ENCODE assay signal across 25 mouse cellular contexts in genomic region chr8:71302788-71303187, GRCm38 (mm10).
"Had no signal": no experiment of that assay in that cellular context is flagged by ENCODE, and none has a peak within 500 bp of the region (broad histone marks: within the 10 kb centered on the region; RNA-seq: fewer than 3 reads in every experiment).

No protein-coding gene starts in this region.

- ATAC-seq: forebrain, embryonic 13.5 days; forebrain, embryonic 14.5 days; forebrain, embryonic 15.5 days; forebrain, embryonic 16.5 days; forebrain, postnatal 0 days had no signal

- H3K27ac ChIP-seq: embryonic facial prominence, embryonic 10.5 days; embryonic facial prominence, embryonic 12.5 days; embryonic facial prominence, embryonic 13.5 days; embryonic facial prominence, embryonic 15.5 days; forebrain, embryonic 10.5 days; forebrain, embryonic 12.5 days; forebrain, embryonic 13.5 days; forebrain, embryonic 15.5 days; heart, adult 2 months had no signal

- H3K4me1 ChIP-seq: embryonic facial prominence, embryonic 10.5 days; embryonic facial prominence, embryonic 12.5 days; embryonic facial prominence, embryonic 13.5 days; forebrain, embryonic 10.5 days; forebrain, embryonic 12.5 days; forebrain, embryonic 13.5 days; forebrain, embryonic 15.5 days had no signal

- H3K9me3 ChIP-seq: embryonic facial prominence, embryonic 12.5 days; embryonic facial prominence, embryonic 15.5 days; forebrain, embryonic 15.5 days had no signal

- DNase-seq: cerebellum, adult 8-10 months; cerebellum, adult 9-10 months; cerebellum, adult 9-11 months; cerebellum, postnatal 10 days; cerebellum, postnatal 14 days; cerebellum, postnatal 25 days; cerebellum, postnatal 36 days; embryo, embryonic 11 days; forebrain, postnatal 0 days; gastrocnemius, postnatal 14 days; gastrocnemius, postnatal 25 days; gastrocnemius, postnatal 36 days; heart, adult 18-20 months; heart, adult 2 months had no signal

- H3K9ac ChIP-seq: embryonic facial prominence, embryonic 12.5 days; embryonic facial prominence, embryonic 13.5 days; embryonic facial prominence, embryonic 15.5 days; forebrain, embryonic 12.5 days; forebrain, embryonic 13.5 days; forebrain, embryonic 15.5 days; forebrain, postnatal 0 days had no signal

- H3K4me3 ChIP-seq: embryonic facial prominence, embryonic 10.5 days; embryonic facial prominence, embryonic 12.5 days; embryonic facial prominence, embryonic 13.5 days; embryonic facial prominence, embryonic 15.5 days; erythroblast, embryonic 14.5 days; forebrain, embryonic 10.5 days; forebrain, embryonic 12.5 days; forebrain, embryonic 13.5 days; forebrain, embryonic 15.5 days; heart, adult 2 months had no signal

- H3K4me2 ChIP-seq: embryonic facial prominence, embryonic 12.5 days; embryonic facial prominence, embryonic 13.5 days; embryonic facial prominence, embryonic 15.5 days; forebrain, embryonic 12.5 days; forebrain, embryonic 13.5 days; forebrain, embryonic 15.5 days had no signal

- H3K27me3 ChIP-seq: embryonic facial prominence, embryonic 12.5 days; embryonic facial prominence, embryonic 13.5 days; embryonic facial prominence, embryonic 15.5 days; forebrain, embryonic 12.5 days; forebrain, embryonic 13.5 days; forebrain, embryonic 15.5 days had no signal
